Mouse (Mus musculus) spleen, postnatal 36 days (tissue): ENCODE data around the gene Gucy2e.

Source experiments
- DNase-seq, 2 experiments: peaks; one replicate each; pipeline ENCODE4 v3.0.0; 2022; ENCODE audit warnings: low spot score in 2 of 2, mixed read lengths in 1 of 2

The Gucy2e gene

GRCm38 (mm10) chr11:69236061-69236925 is 543 bp downstream of the Gucy2e start:
- no peak for DNase-seq

GRCm38 (mm10) chr11:69235285-69236060 is 1.4 kb downstream of the Gucy2e start:
- DNase-seq = peak; percentile 57 to 60

- DNase-seq = no peak
These were observed 3.7 kb downstream of the Gucy2e start for GRCm38 (mm10) chr11:69233141-69233540.

- no peak for DNase-seq
These were observed 6.4 kb downstream of the Gucy2e start for GRCm38 (mm10) chr11:69230420-69230819.

GRCm38 (mm10) chr11:69225715-69226114 is 11.1 kb downstream of the Gucy2e start:
- DNase-seq = no peak

GRCm38 (mm10) chr11:69223101-69223500 is 13.7 kb downstream of the Gucy2e start:
- no peak for DNase-seq

- no peak for DNase-seq
These were observed 15.8 kb downstream of the Gucy2e start for GRCm38 (mm10) chr11:69221070-69221469.

GRCm38 (mm10) chr11:69218661-69219060 is 18.2 kb downstream of the Gucy2e start:
- DNase-seq = no peak

GRCm38 (mm10) chr11:69217411-69217810 is 19.4 kb downstream of the Gucy2e start:
- no peak for DNase-seq

- DNase-seq = no peak
These were observed 25.4 kb downstream of the Gucy2e start for GRCm38 (mm10) chr11:69211431-69211830.

- DNase-seq = no peak
These were observed 34.2 kb downstream of the Gucy2e start for GRCm38 (mm10) chr11:69202469-69203230.

GRCm38 (mm10) chr11:69200231-69200630 is 36.6 kb downstream of the Gucy2e start:
- DNase-seq = no peak

GRCm38 (mm10) chr11:69199251-69199650 is 37.6 kb downstream of the Gucy2e start:
- no peak for DNase-seq

GRCm38 (mm10) chr11:69197743-69198142 is 39.1 kb downstream of the Gucy2e start, which contains the start of gene Alox8:
TSS of gene Alox8 (minus strand) at chr11:69197843.
- DNase-seq = no peak

- no peak for DNase-seq
These were observed 39.6 kb downstream of the Gucy2e start for GRCm38 (mm10) chr11:69197194-69197593.

- DNase-seq = no peak
These were observed 40.1 kb downstream of the Gucy2e start for GRCm38 (mm10) chr11:69196766-69197165.

- DNase-seq = no peak
These were observed 44.0 kb downstream of the Gucy2e start for GRCm38 (mm10) chr11:69192840-69193239.

- DNase-seq = no peak
These were observed 50.9 kb downstream of the Gucy2e start for GRCm38 (mm10) chr11:69185936-69186335.

GRCm38 (mm10) chr11:69185031-69185430 is 51.8 kb downstream of the Gucy2e start:
- DNase-seq = no peak

GRCm38 (mm10) chr11:69180120-69180519 is 56.7 kb downstream of the Gucy2e start:
- no peak for DNase-seq

- no peak for DNase-seq
These were observed 57.3 kb downstream of the Gucy2e start for GRCm38 (mm10) chr11:69179512-69179911.

GRCm38 (mm10) chr11:69178525-69178924 is 58.3 kb downstream of the Gucy2e start:
- DNase-seq = no peak
